Mouse (Mus musculus): ENCODE results near the gene Dnajb3.
A peak's percentile ranks its signal among the peaks of the same experiment; 100 is the strongest.
"Not testable (repeated sequence)": the region's sequence is repeated elsewhere in the genome, so short reads cannot be mapped to it uniquely, and the experiment has no call there.

Dnajb3 gene

GRCm38 (mm10) chr1:88215466-88216380, 10.1 kb upstream of the Dnajb3 start:
- peak; percentile 14 for DNase-seq (ENCODE audit: low read depth, low spot score)

GRCm38 (mm10) chr1:88214462-88214952, 8.9 kb upstream of the Dnajb3 start:
- no peak for DNase-seq (ENCODE audit: low read depth, low spot score)

GRCm38 (mm10) chr1:88213766-88214461, 8.3 kb upstream of the Dnajb3 start:
- no peak for DNase-seq (ENCODE audit: low read depth, low spot score)

- no peak for DNase-seq (ENCODE audit: low read depth, low spot score)
These were observed 7.5 kb upstream of the Dnajb3 start for GRCm38 (mm10) chr1:88213061-88213460.

GRCm38 (mm10) chr1:88212341-88213045, 6.9 kb upstream of the Dnajb3 start:
- no peak for DNase-seq (ENCODE audit: low read depth, low spot score)

GRCm38 (mm10) chr1:88211812-88212211, 6.2 kb upstream of the Dnajb3 start, which contains the start of gene Ugt1a1:
Gene Ugt1a1, plus strand, starts transcription at chr1:88211959.
- DNase-seq (ENCODE audit: low read depth, low spot score), result no peak

GRCm38 (mm10) chr1:88206843-88207479, 1.4 kb upstream of the Dnajb3 start:
- no peak for DNase-seq (ENCODE audit: low read depth, low spot score)

GRCm38 (mm10) chr1:88200456-88200855, 5.1 kb downstream of the Dnajb3 start, which contains the start of gene Ugt1a2:
Gene Ugt1a2, plus strand, starts transcription at chr1:88200601.
- DNase-seq (ENCODE audit: low read depth, low spot score), result no peak

GRCm38 (mm10) chr1:88199996-88200395, 5.6 kb downstream of the Dnajb3 start:
- no peak for DNase-seq (ENCODE audit: low read depth, low spot score)

- DNase-seq (ENCODE audit: low read depth, low spot score), result no peak
These were observed 8.1 kb downstream of the Dnajb3 start for GRCm38 (mm10) chr1:88197443-88197842.

GRCm38 (mm10) chr1:88195687-88196086, 9.9 kb downstream of the Dnajb3 start:
- DNase-seq (ENCODE audit: low read depth, low spot score), result no peak

GRCm38 (mm10) chr1:88192136-88192535, 13.4 kb downstream of the Dnajb3 start:
- no peak for DNase-seq (ENCODE audit: low read depth, low spot score)

GRCm38 (mm10) chr1:88186325-88186935, 19.2 kb downstream of the Dnajb3 start:
- no peak for DNase-seq (ENCODE audit: low read depth, low spot score)

- DNase-seq (ENCODE audit: low read depth, low spot score), result no peak
These were observed 25.9 kb downstream of the Dnajb3 start for GRCm38 (mm10) chr1:88179657-88180056.

- DNase-seq (ENCODE audit: low read depth, low spot score), result not testable (repeated sequence)
These were observed 33.4 kb downstream of the Dnajb3 start for GRCm38 (mm10) chr1:88172190-88172589.

GRCm38 (mm10) chr1:88165711-88166110, 39.9 kb downstream of the Dnajb3 start, which contains the start of gene Ugt1a5:
Gene Ugt1a5, plus strand, starts transcription at chr1:88166012.
- DNase-seq (ENCODE audit: low read depth, low spot score), result no peak

GRCm38 (mm10) chr1:88158430-88158829, 47.2 kb downstream of the Dnajb3 start:
- DNase-seq (ENCODE audit: low read depth, low spot score), result no peak
